Mouse (Mus musculus) kidney, postnatal 0 days (tissue): ENCODE results near the gene Gm20924. TPM values are rescaled to one million over a fixed set of nuclear protein-coding genes. Genes with fewer than 3 reads are reported as not detected.
"Not testable (repeated sequence)": the region's sequence is repeated elsewhere in the genome, so short reads cannot be mapped to it uniquely, and the experiment has no call there.

ENCODE experiments used
- ATAC-seq: fragments of 200-750 bp; cut with Nextera tagmentation; replicated peaks from 2 replicates; pipeline ENCODE4 v1.8.0; 2017; ENCODE audit warnings: low read depth, moderate number of reproducible peaks, moderate TSS enrichment, moderate library complexity; ENCODE audit not compliant: low FRiP score
- DNase-seq: peaks from one replicate; pipeline ENCODE4 v3.0.0-alpha.2; 2016; ENCODE audit warnings: low spot score
- H3K27ac ChIP-seq: fragments of 300-500 bp; sonication (generic); 2 replicates; pipeline ENCODE4 v1.5.1; 2014; ENCODE audit warnings: mild to moderate bottlenecking
- H3K27me3 ChIP-seq: fragments of 300-500 bp; sonication (generic); 2 replicates; pipeline ENCODE4 v1.6.1; 2014; ENCODE audit warnings: low read length, mixed read lengths; ENCODE audit not compliant: insufficient read depth
- H3K36me3 ChIP-seq: fragments of 300-500 bp; sonication (generic); 2 replicates; pipeline ENCODE4 v1.6.1; 2014; ENCODE audit warnings: low read length, mixed read lengths; ENCODE audit not compliant: insufficient read depth
- H3K4me1 ChIP-seq: fragments of 300-500 bp; sonication (generic); replicated peaks from 2 replicates; pipeline ENCODE4 v1.6.1; 2014; ENCODE audit warnings: antibody characterized with exemption, low read length, mixed read lengths; ENCODE audit not compliant: insufficient read depth
- H3K4me2 ChIP-seq: fragments of 300-500 bp; sonication (generic); 2 replicates; pipeline ENCODE4 v1.6.1; 2014; ENCODE audit warnings: mild to moderate bottlenecking, low read length, moderate library complexity, mixed read lengths
- H3K4me3 ChIP-seq: fragments of 300-500 bp; sonication (generic); replicated peaks from 2 replicates; pipeline ENCODE4 v1.5.1; 2014; ENCODE audit warnings: low read depth, low read length
- H3K9ac ChIP-seq: fragments of 300-500 bp; sonication (generic); 2 replicates; pipeline ENCODE4 v1.6.1; 2014; ENCODE audit warnings: low read depth, low read length
- H3K9me3 ChIP-seq: fragments of 300-500 bp; sonication (generic); replicated peaks from 2 replicates; pipeline ENCODE4 v1.6.1; 2016; ENCODE audit warnings: low read length, inconsistent platforms, mixed read lengths
- WGBS: fragments of 180-500 bp; shearing (Covaris S2); extraction: QIAGEN DNeasy Blood & Tissue Kit; methylation state at CpG from one replicate; pipeline ENCODE4 v1.1.7; 2014; 5-methylcytosine and 5-hydroxymethylcytosine counted together
- polyA plus RNA-seq: library from polyadenylated mRNA; unstranded; fragments of >200 nt; fragmentation: Nextera tagmentation; extraction: Ambion mirVana; gene quantifications from 2 replicates; pipeline ENCODE4 v1.2.1, GENCODE M21; 2015

Gm20924 gene
- not detected in 2 replicates for polyA plus RNA-seq

GRCm38 (mm10) chrY:65207427-65207826 is at the start of gene Gm20924:
TSS of gene Gm20924 (minus strand) at chrY:65207527.
- not testable (repeated sequence) for H3K4me2 ChIP-seq, H3K9me3 ChIP-seq, H3K4me1 ChIP-seq, H3K27me3 ChIP-seq, DNase-seq, H3K36me3 ChIP-seq, H3K9ac ChIP-seq, ATAC-seq, H3K27ac ChIP-seq, H3K4me3 ChIP-seq
- WGBS, result no CpG with 5 or more reads among the region's 4 CpGs

Other genes with a start within 250 kb of the Gm20924 start
- not detected in 2 replicates for gene Gm20736, start 170.2 kb upstream of the Gm20924 start, polyA plus RNA-seq